Mouse (Mus musculus) spleen, adult 2 months (tissue): ENCODE measurements around the gene Pacrg.

Experiments
- CTCF ChIP-seq: fragments of 200-500 bp; IDR thresholded peaks from 2 replicates; pipeline ENCODE4 v1.5.1; 2011; ENCODE audit warnings: mild to moderate bottlenecking, inconsistent platforms; ENCODE audit not compliant: insufficient read depth, insufficient read length, insufficient replicate concordance; ENCODE audit errors: extremely low read depth
- POLR2A ChIP-seq: fragments of 200-500 bp; IDR thresholded peaks from 2 replicates; pipeline ENCODE4 v1.6.1; 2011; ENCODE audit warnings: low read depth, low read length, inconsistent platforms

DNA sequence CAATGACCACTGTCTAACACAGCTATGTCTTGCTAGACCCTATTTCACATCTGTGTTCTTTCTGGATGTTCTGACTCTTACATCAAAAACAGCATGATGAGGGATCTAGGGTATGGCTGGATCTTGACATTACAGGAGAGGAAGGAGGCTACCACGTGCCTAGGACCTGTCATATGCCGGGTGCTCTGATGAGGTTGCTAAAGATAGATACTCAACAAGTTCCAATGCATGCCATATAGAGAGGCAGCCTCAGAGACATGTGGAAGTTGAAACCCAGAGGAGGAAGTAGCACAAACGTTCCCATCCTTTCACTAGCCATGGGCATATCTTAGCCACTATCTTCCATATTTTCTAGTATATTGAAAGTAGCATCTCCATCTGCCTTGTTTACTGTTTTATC, 115.3 kb downstream of the Pacrg start:
- TF ChIP-seq POLR2A (no peak), CTCF (no peak)
